Mouse (Mus musculus): Measurements from ENCODE around the gene Sppl2b. TPM values are rescaled to one million over a fixed set of nuclear protein-coding genes. Genes with fewer than 3 reads are reported as not detected.

Sppl2b gene
- total RNA-seq (2014; rRNA removed) (79.2 and 90.3 TPM in 2 replicates), polyA plus RNA-seq (2015; fragmentation: Nextera tagmentation; extraction: Ambion mirVana) (64.6 and 74.4 TPM in 2 replicates)

- Histone ChIP-seq H3K4me3 (ENCODE audit: low read depth, low read length) (peak within 1 kb of the TSS; percentile 73), H3K9me3 (ENCODE audit: low read length) (no peaks in the 10 kb centered on the region), H3K36me3 (ENCODE audit: insufficient read depth) (peaks cover 26% of the 10 kb centered on the region), H3K27ac (ENCODE audit: low read depth, low read length) (peak within 1 kb of the TSS; percentile 92), H3K4me2 (ENCODE audit: low read depth) (peak within 1 kb of the TSS; percentile 100), H3K4me1 (ENCODE audit: insufficient read depth) (peaks cover 19% of the 10 kb centered on the region), H3K9ac (peak within 1 kb of the TSS; percentile 85), H3K27me3 (ENCODE audit: insufficient read depth, low read length) (no peaks in the 10 kb centered on the region)
- peak; percentile 99 for DNase-seq
- ATAC-seq, result peak; percentile 91
- 2% methylated on average over 81 of the region's 81 CpGs for whole genome bisulfite sequencing
- no peak for TF ChIP-seq CTCF (IDR thresholded peaks at IDR 0.05; ENCODE audit: low read depth)
Observed at GRCm38 (mm10) chr10:80854913-80855748, at the start of gene Sppl2b, which contains the start of gene Lsm7. Gene Sppl2b, plus strand, starts transcription at chr10:80855275. Gene Lsm7, minus strand, starts transcription at chr10:80855209.

- Histone ChIP-seq H3K27me3 (ENCODE audit: insufficient read depth, low read length) (peaks cover 6% of the 10 kb centered on the region), H3K27ac (ENCODE audit: low read depth, low read length) (no peak overlapping the region), H3K36me3 (ENCODE audit: insufficient read depth) (peaks cover 42% of the 10 kb centered on the region), H3K4me2 (ENCODE audit: low read depth) (no peak overlapping the region), H3K9me3 (ENCODE audit: low read length) (no peaks in the 10 kb centered on the region), H3K4me3 (ENCODE audit: low read depth, low read length) (no peak overlapping the region), H3K9ac (no peak overlapping the region), H3K4me1 (ENCODE audit: insufficient read depth) (peaks cover 11% of the 10 kb centered on the region)
- ATAC-seq, result no peak
- TF ChIP-seq CTCF (IDR thresholded peaks at IDR 0.05; ENCODE audit: low read depth), result no peak
- no peak for DNase-seq
- 76% methylated on average over 5 of the region's 5 CpGs for WGBS
Observed at GRCm38 (mm10) chr10:80805322-80805721, 49.8 kb upstream of the Sppl2b start.

GRCm38 (mm10) chr10:80805925-80806324, 49.1 kb upstream of the Sppl2b start:
- Histone ChIP-seq H3K27ac (ENCODE audit: low read depth, low read length) (no peak overlapping the region), H3K27me3 (ENCODE audit: insufficient read depth, low read length) (peaks cover 10% of the 10 kb centered on the region), H3K4me3 (ENCODE audit: low read depth, low read length) (no peak overlapping the region), H3K4me2 (ENCODE audit: low read depth) (peak overlapping the region; percentile 95; the same call in 1 of the 2 replicates), H3K9ac (no peak overlapping the region), H3K36me3 (ENCODE audit: insufficient read depth) (peaks cover 42% of the 10 kb centered on the region), H3K4me1 (ENCODE audit: insufficient read depth) (peaks cover 11% of the 10 kb centered on the region), H3K9me3 (ENCODE audit: low read length) (no peaks in the 10 kb centered on the region)
- TF ChIP-seq CTCF (IDR thresholded peaks at IDR 0.05; ENCODE audit: low read depth), result peak; percentile 75
- peak; percentile 68 for DNase-seq
- peak; percentile 30; the same call in 1 of the 2 replicates for ATAC-seq
- WGBS, result 4% methylated on average over 3 of the region's 3 CpGs

- no peak for TF ChIP-seq CTCF (IDR thresholded peaks at IDR 0.05; ENCODE audit: low read depth)
- Histone ChIP-seq H3K4me3 (ENCODE audit: low read depth, low read length) (peak overlapping the region; percentile 50), H3K4me1 (ENCODE audit: insufficient read depth) (peaks cover 11% of the 10 kb centered on the region), H3K36me3 (ENCODE audit: insufficient read depth) (peaks cover 40% of the 10 kb centered on the region), H3K27me3 (ENCODE audit: insufficient read depth, low read length) (peaks cover 10% of the 10 kb centered on the region), H3K4me2 (ENCODE audit: low read depth) (peak overlapping the region; percentile 95), H3K9ac (peak overlapping the region; percentile 75), H3K9me3 (ENCODE audit: low read length) (no peaks in the 10 kb centered on the region), H3K27ac (ENCODE audit: low read depth, low read length) (peak overlapping the region; percentile 86)
- WGBS, result 43% methylated on average over 34 of the region's 34 CpGs
- ATAC-seq, result no peak
- DNase-seq, result peak; percentile 11
Observed at GRCm38 (mm10) chr10:80806341-80807056, 48.6 kb upstream of the Sppl2b start.

GRCm38 (mm10) chr10:80807057-80807627, 47.9 kb upstream of the Sppl2b start:
- H3K9ac ChIP-seq, result peak overlapping the region; percentile 75

GRCm38 (mm10) chr10:80808099-80808984, 46.7 kb upstream of the Sppl2b start:
- Histone ChIP-seq H3K4me2 (ENCODE audit: low read depth) (peak overlapping the region; percentile 25; the same call in 1 of the 2 replicates), H3K36me3 (ENCODE audit: insufficient read depth) (peaks cover 21% of the 10 kb centered on the region), H3K27ac (ENCODE audit: low read depth, low read length) (no peak overlapping the region), H3K4me1 (ENCODE audit: insufficient read depth) (peaks cover 11% of the 10 kb centered on the region), H3K27me3 (ENCODE audit: insufficient read depth, low read length) (peaks cover 10% of the 10 kb centered on the region), H3K9ac (no peak overlapping the region), H3K4me3 (ENCODE audit: low read depth, low read length) (no peak overlapping the region), H3K9me3 (ENCODE audit: low read length) (no peaks in the 10 kb centered on the region)
- no peak for ATAC-seq
- 18% methylated on average over 40 of the region's 40 CpGs for WGBS
- DNase-seq, result no peak
- TF ChIP-seq CTCF (IDR thresholded peaks at IDR 0.05; ENCODE audit: low read depth), result no peak

More at GRCm38 (mm10) chr10:80807057-80807627, 47.9 kb upstream of the Sppl2b start:
- peak; percentile 86 for ATAC-seq
- peak overlapping the region; percentile 50 for H3K4me3 ChIP-seq (ENCODE audit: low read depth, low read length)
- peak overlapping the region; percentile 95 for H3K4me2 ChIP-seq (ENCODE audit: low read depth)
- DNase-seq, result peak; percentile 90
- WGBS, result 4% methylated on average over 56 of the region's 58 CpGs
- peak overlapping the region; percentile 86 for H3K27ac ChIP-seq (ENCODE audit: low read depth, low read length)
- TF ChIP-seq CTCF (IDR thresholded peaks at IDR 0.05; ENCODE audit: low read depth), result 0 out of 2 replicates have a peak, but pooled peaks have one; percentile 0
- peaks cover 11% of the 10 kb centered on the region for H3K4me1 ChIP-seq (ENCODE audit: insufficient read depth)
- H3K9me3 ChIP-seq (ENCODE audit: low read length), result no peaks in the 10 kb centered on the region
- peaks cover 33% of the 10 kb centered on the region for H3K36me3 ChIP-seq (ENCODE audit: insufficient read depth)
- peaks cover 10% of the 10 kb centered on the region for H3K27me3 ChIP-seq (ENCODE audit: insufficient read depth, low read length)
